Mouse (Mus musculus) midbrain, embryonic 11.5 days (tissue): ENCODE results near the gene Senp6. TPM values are rescaled to one million over a fixed set of nuclear protein-coding genes. Genes with fewer than 3 reads are reported as not detected.

ENCODE experiments used
- ATAC-seq: fragments of 200-750 bp; cut with Nextera tagmentation; 2 replicates; pipeline ENCODE4 v1.8.0; 2017; ENCODE audit warnings: moderate TSS enrichment, moderate library complexity; ENCODE audit not compliant: low FRiP score
- DNase-seq: peaks from one replicate; pipeline ENCODE4 v3.0.0; 2015; ENCODE audit warnings: low spot score; ENCODE audit errors: missing footprints
- H3K27ac ChIP-seq: fragments of 300-500 bp; sonication (generic); 2 replicates; pipeline ENCODE4 v1.5.1; 2014; ENCODE audit warnings: low read depth, low read length
- H3K27me3 ChIP-seq: fragments of 300-500 bp; sonication (generic); 2 replicates; pipeline ENCODE4 v1.6.1; 2014; ENCODE audit warnings: mild to moderate bottlenecking, low read length, moderate library complexity, mixed read lengths; ENCODE audit not compliant: control insufficient read depth, insufficient read depth
- H3K36me3 ChIP-seq: fragments of 300-500 bp; sonication (generic); 2 replicates; pipeline ENCODE4 v1.6.1; 2014; ENCODE audit warnings: mild to moderate bottlenecking, low read length, moderate library complexity, mixed read lengths; ENCODE audit not compliant: control insufficient read depth, insufficient read depth
- H3K4me1 ChIP-seq: fragments of 300-500 bp; sonication (generic); 2 replicates; pipeline ENCODE4 v1.6.1; 2014; ENCODE audit warnings: low read length; ENCODE audit not compliant: control insufficient read depth, insufficient read depth
- H3K4me2 ChIP-seq: fragments of 300-500 bp; sonication (generic); 2 replicates; pipeline ENCODE4 v1.6.1; 2014; ENCODE audit warnings: mild to moderate bottlenecking, moderate library complexity
- H3K4me3 ChIP-seq: fragments of 300-500 bp; sonication (generic); 2 replicates; pipeline ENCODE4 v1.5.1; 2014; ENCODE audit warnings: low read depth, low read length
- H3K9ac ChIP-seq: fragments of 300-500 bp; sonication (generic); 2 replicates; pipeline ENCODE4 v1.6.1; 2014; ENCODE audit warnings: low read length
- H3K9me3 ChIP-seq: fragments of 300-500 bp; sonication (generic); 2 replicates; pipeline ENCODE4 v1.6.1; 2016; ENCODE audit warnings: low read length; ENCODE audit not compliant: control insufficient read depth
- WGBS: fragments of 180-500 bp; shearing (Covaris S2); extraction: QIAGEN DNeasy Blood & Tissue Kit; methylation state at CpG from one replicate; pipeline ENCODE4 v1.1.7; 2014; 5-methylcytosine and 5-hydroxymethylcytosine counted together
- polyA plus RNA-seq: library from polyadenylated mRNA; unstranded; fragments of >200 nt; fragmentation: Nextera tagmentation; extraction: Ambion mirVana; gene quantifications from 2 replicates; pipeline ENCODE4 v1.2.1, GENCODE M21; 2014

Senp6 gene
- polyA plus RNA-seq, 1 experiment from 2014 or later, result 64.7 TPM

- 72% methylated on average over 6 of the region's 6 CpGs for WGBS
- H3K27me3 ChIP-seq, result no peaks in the 10 kb centered on the region
These were observed 124.5 kb downstream of the Senp6 start for GRCm38 (mm10) chr9:80191240-80191639.

GRCm38 (mm10) chr9:80192324-80192723 is 125.6 kb downstream of the Senp6 start:
- Histone ChIP-seq H3K36me3 (no peaks in the 10 kb centered on the region), H3K27me3 (no peaks in the 10 kb centered on the region), H3K4me3 (no peak overlapping the region), H3K9me3 (no peaks in the 10 kb centered on the region), H3K27ac (no peak overlapping the region), H3K4me1 (peaks cover 9% of the 10 kb centered on the region), H3K4me2 (no peak overlapping the region), H3K9ac (no peak overlapping the region)
- DNase-seq (no peak), ATAC-seq (no peak)
- WGBS, result 89% methylated on average over 10 of the region's 10 CpGs

More at GRCm38 (mm10) chr9:80191240-80191639, 124.5 kb downstream of the Senp6 start:
- H3K9ac ChIP-seq, result no peak overlapping the region
- no peaks in the 10 kb centered on the region for H3K9me3 ChIP-seq
- DNase-seq, result no peak
- no peak for ATAC-seq
- no peak overlapping the region for H3K27ac ChIP-seq
- no peak overlapping the region for H3K4me2 ChIP-seq
- H3K4me1 ChIP-seq, result peaks cover 2% of the 10 kb centered on the region; the same call in 1 of the 2 replicates
- H3K36me3 ChIP-seq, result no peaks in the 10 kb centered on the region
- no peak overlapping the region for H3K4me3 ChIP-seq

- Histone ChIP-seq H3K9ac (no peak overlapping the region), H3K27ac (no peak overlapping the region), H3K4me2 (no peak overlapping the region), H3K27me3 (no peaks in the 10 kb centered on the region), H3K9me3 (no peaks in the 10 kb centered on the region), H3K36me3 (no peaks in the 10 kb centered on the region), H3K4me3 (no peak overlapping the region), H3K4me1 (peaks cover 15% of the 10 kb centered on the region)
- no peak for DNase-seq
- no peak for ATAC-seq
- WGBS, result 79% methylated on average over 6 of the region's 6 CpGs
These were observed 127.7 kb downstream of the Senp6 start for GRCm38 (mm10) chr9:80194446-80194845.

Other genes starting within 250 kb of the Senp6 start
- 11.6 and 12.7 TPM in 2 replicates for gene Filip1, start 54.1 kb upstream of the Senp6 start, polyA plus RNA-seq
- gene Myo6, start 98.1 kb downstream of the Senp6 start, polyA plus RNA-seq, result 11.1 and 14.4 TPM in 2 replicates